Mouse (Mus musculus) hematopoietic stem cell, adult 5-6 weeks (primary cell): ENCODE results near the gene Apbb2. TPM values are rescaled to one million over a fixed set of nuclear protein-coding genes. Genes with fewer than 3 reads are reported as not detected.

Source experiments
- ATAC-seq, 2 experiments: fragments of 125-278 bp in 1 of 2; replicated peaks in 1 of 2; 2 replicates each; pipeline ENCODE4 v1.8.0; 2016 to 2017; ENCODE audit warnings: inconsistent platforms in 2 of 2, mild to moderate bottlenecking in 2 of 2, moderate number of reproducible peaks in 2 of 2, low read depth in 1 of 2, moderate TSS enrichment in 1 of 2; ENCODE audit not compliant: low FRiP score in 2 of 2, poor library complexity in 2 of 2, severe bottlenecking in 2 of 2, insufficient read depth in 1 of 2, low TSS enrichment in 1 of 2
- total RNA-seq: library from RNA; stranded (forward); fragments of 172-1452, 232-1000 nt; gene quantifications from 2 replicates; pipeline ENCODE4 v1.2.3, GENCODE M21; 2017

The Apbb2 gene
- total RNA-seq, 1 experiment from 2014 or later, result 5.2 TPM

GRCm38 (mm10) chr5:66337025-66337968, 281.3 kb downstream of the Apbb2 start:
- ATAC-seq, result peak; percentile 67 to 76

- no peak for ATAC-seq
Observed at GRCm38 (mm10) chr5:66330806-66331205, 287.8 kb downstream of the Apbb2 start.

- no peak for ATAC-seq
Observed at GRCm38 (mm10) chr5:66328766-66329165, 289.8 kb downstream of the Apbb2 start.

- ATAC-seq, result no peak
Observed at GRCm38 (mm10) chr5:66327949-66328726, 290.4 kb downstream of the Apbb2 start.

GRCm38 (mm10) chr5:66326395-66326794, 292.2 kb downstream of the Apbb2 start:
- no peak for ATAC-seq

- ATAC-seq, result peak; percentile 13 to 23; a peak in 2 of 4 replicates
Observed at GRCm38 (mm10) chr5:66323603-66324002, 295.0 kb downstream of the Apbb2 start.

- peak; percentile 65 to 67 for ATAC-seq
Observed at GRCm38 (mm10) chr5:66323131-66323530, 295.5 kb downstream of the Apbb2 start.

- ATAC-seq, result no peak
Observed at GRCm38 (mm10) chr5:66319827-66320404, 298.7 kb downstream of the Apbb2 start.

GRCm38 (mm10) chr5:66319341-66319740, 299.2 kb downstream of the Apbb2 start:
- peak; percentile 46 to 50; a peak in 2 of 4 replicates for ATAC-seq

GRCm38 (mm10) chr5:66315791-66316190, 302.8 kb downstream of the Apbb2 start:
- no peak for ATAC-seq

GRCm38 (mm10) chr5:66310806-66311205, 307.8 kb downstream of the Apbb2 start:
- no peak for ATAC-seq

GRCm38 (mm10) chr5:66310328-66310727, 308.3 kb downstream of the Apbb2 start:
- ATAC-seq, result no peak

GRCm38 (mm10) chr5:66305511-66305910, 313.1 kb downstream of the Apbb2 start:
- ATAC-seq, result no peak

- ATAC-seq, result no peak
Observed at GRCm38 (mm10) chr5:66304300-66305067, 314.1 kb downstream of the Apbb2 start.

- ATAC-seq, result no peak
Observed at GRCm38 (mm10) chr5:66302873-66303272, 315.7 kb downstream of the Apbb2 start.

GRCm38 (mm10) chr5:66302085-66302815, 316.3 kb downstream of the Apbb2 start:
- ATAC-seq, result no peak

- no peak for ATAC-seq
Observed at GRCm38 (mm10) chr5:66300576-66300975, 318.0 kb downstream of the Apbb2 start.
